Mouse (Mus musculus): ENCODE measurements around the gene Ttpal. TPM values are rescaled to one million over a fixed set of nuclear protein-coding genes. Genes with fewer than 3 reads are reported as not detected.

Ttpal gene
- polyA plus RNA-seq, 1 experiment from 2014 or later = 26.1 TPM

GRCm38 (mm10) chr2:163667045-163667444 is 64.9 kb downstream of the Ttpal start:
- DNase-seq (ENCODE audit: low spot score) = no peak
- Histone ChIP-seq H3K4me1 (replicated peaks; ENCODE audit: control insufficient read depth, insufficient read depth, low read length) (0 out of 2 replicates have a peak, but pooled peaks cover 7% of the 10 kb centered on the region), H3K4me2 (no peak overlapping the region), H3K27me3 (replicated peaks; ENCODE audit: control insufficient read depth, insufficient read depth, low read length) (no peaks in the 10 kb centered on the region), H3K4me3 (ENCODE audit: low read depth, low read length) (no peak overlapping the region), H3K27ac (ENCODE audit: low read depth, low read length) (no peak overlapping the region), H3K36me3 (ENCODE audit: control insufficient read depth, insufficient read depth, low read length) (no peaks in the 10 kb centered on the region; the same call in 1 of the 2 replicates), H3K9me3 (ENCODE audit: control insufficient read depth, low read length) (no peaks in the 10 kb centered on the region), H3K9ac (ENCODE audit: low read depth, low read length) (no peak overlapping the region)
- ATAC-seq (replicated peaks; ENCODE audit: low FRiP score) = no peak
- 94% methylated on average over 1 of the region's 1 CpGs for WGBS

Other genes with a start within 250 kb of the Ttpal start
- 0.19 and 0.26 TPM in 2 replicates for gene Jph2, start 204.3 kb upstream of the Ttpal start, polyA plus RNA-seq (2014; fragmentation: Nextera tagmentation; extraction: Ambion mirVana)
- 61.0 and 67.8 TPM in 2 replicates for gene Oser1, start 177.6 kb upstream of the Ttpal start, polyA plus RNA-seq (2014; fragmentation: Nextera tagmentation; extraction: Ambion mirVana)
- 1.4 and 1.7 TPM in 2 replicates for gene Gdap1l1, start 163.8 kb upstream of the Ttpal start, polyA plus RNA-seq (2014; fragmentation: Nextera tagmentation; extraction: Ambion mirVana)
- 8.1 and 9.0 TPM in 2 replicates for gene Fitm2, start 129.7 kb upstream of the Ttpal start, polyA plus RNA-seq (2014; fragmentation: Nextera tagmentation; extraction: Ambion mirVana)
- gene R3hdml, start 110.0 kb upstream of the Ttpal start, polyA plus RNA-seq (2014; fragmentation: Nextera tagmentation; extraction: Ambion mirVana) = not detected in 2 replicates
- 18.9 and 20.0 TPM in 2 replicates for gene Hnf4a, start 95.5 kb upstream of the Ttpal start, polyA plus RNA-seq (2014; fragmentation: Nextera tagmentation; extraction: Ambion mirVana)
- gene Serinc3, start 42.8 kb downstream of the Ttpal start, polyA plus RNA-seq (2014; fragmentation: Nextera tagmentation; extraction: Ambion mirVana) = 116 TPM in 2 replicates
- gene Pkig, start 56.1 kb downstream of the Ttpal start, polyA plus RNA-seq (2014; fragmentation: Nextera tagmentation; extraction: Ambion mirVana) = 178 and 186 TPM in 2 replicates
- gene Ada, start 147.9 kb downstream of the Ttpal start, polyA plus RNA-seq (2014; fragmentation: Nextera tagmentation; extraction: Ambion mirVana) = 10.2 and 11.3 TPM in 2 replicates
- gene Ccn5, start 218.5 kb downstream of the Ttpal start, polyA plus RNA-seq (2014; fragmentation: Nextera tagmentation; extraction: Ambion mirVana) = not detected in 2 replicates